Mouse (Mus musculus) cortical plate, adult 2 months (tissue): ENCODE data around the gene Klf16.

ENCODE experiments used
- CTCF ChIP-seq: fragments of 200-500 bp; IDR thresholded peaks from 2 replicates; pipeline ENCODE4 v1.5.1; 2011; ENCODE audit warnings: mild to moderate bottlenecking, control low read depth, low read length; ENCODE audit not compliant: insufficient read depth; ENCODE audit errors: extremely low read depth
- POLR2A ChIP-seq: fragments of 200-500 bp; IDR thresholded peaks from 2 replicates; pipeline ENCODE4 v1.6.1; 2011; ENCODE audit warnings: mild to moderate bottlenecking, low read length, control low read depth; ENCODE audit not compliant: insufficient read depth; ENCODE audit errors: extremely low read depth

DNA sequence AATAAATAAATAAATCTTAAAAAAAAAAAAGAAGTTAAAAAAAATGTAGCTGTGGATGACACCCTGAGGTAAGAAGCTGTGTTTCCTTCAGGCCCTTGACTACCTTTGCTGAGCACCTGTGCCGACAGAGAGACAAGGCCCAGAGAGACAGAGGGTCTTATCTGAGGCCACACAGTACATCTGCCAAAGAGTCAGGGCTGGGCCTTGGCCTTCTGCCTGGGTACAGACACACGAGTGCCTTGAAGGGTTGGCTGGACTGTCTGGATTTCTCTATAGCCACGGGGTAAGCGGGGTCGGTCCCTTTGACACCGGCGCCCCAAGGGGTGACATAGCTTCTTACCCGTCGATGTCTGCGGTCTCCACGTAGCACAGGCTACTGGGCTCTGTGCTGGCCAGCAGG is 44.3 kb downstream of the Klf16 start:
- TF ChIP-seq CTCF: no peak
- TF ChIP-seq POLR2A: no peak
